Mouse (Mus musculus): ENCODE results near the gene Limch1. TPM values are rescaled to one million over a fixed set of nuclear protein-coding genes. Genes with fewer than 3 reads are reported as not detected.

The Limch1 gene
- polyA plus RNA-seq, 1 experiment from 2014 or later = 37.5 TPM

DNA sequence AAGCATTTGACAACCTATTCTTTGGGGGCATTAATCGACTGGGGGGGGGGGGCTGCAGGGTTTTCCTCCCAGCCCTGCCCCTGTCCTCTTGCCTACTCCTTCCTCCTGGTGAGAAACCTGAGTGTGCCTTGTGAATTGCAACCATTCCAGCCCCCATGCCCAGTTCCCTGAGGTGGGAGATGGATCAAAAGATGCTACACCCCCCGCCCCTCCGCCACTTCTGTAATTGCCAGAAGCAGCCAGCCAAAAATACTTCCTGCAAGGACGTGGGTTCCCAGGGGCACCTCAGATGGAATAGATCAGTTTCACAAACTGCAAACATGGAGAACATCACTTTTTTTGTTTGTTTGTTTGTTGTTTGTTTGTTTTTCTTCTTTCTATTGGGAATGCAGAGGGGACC, 222.0 kb downstream of the Limch1 start:
- Histone ChIP-seq H3K4me3 (ENCODE audit: low read length) (peak overlapping the region; percentile 28), H3K9ac (replicated peaks; ENCODE audit: low read length) (peak overlapping the region; percentile 45; the same call in 1 of the 2 replicates), H3K4me1 (ENCODE audit: insufficient read depth, low read length) (peaks cover 20% of the 10 kb centered on the region), H3K4me2 (replicated peaks; ENCODE audit: low read depth, low read length) (peak overlapping the region; percentile 52), H3K27ac (ENCODE audit: low read length) (peak overlapping the region; percentile 64), H3K36me3 (ENCODE audit: insufficient read depth, low read length) (no peaks in the 10 kb centered on the region), H3K27me3 (ENCODE audit: insufficient read depth, low read length) (no peaks in the 10 kb centered on the region), H3K9me3 (ENCODE audit: low read length) (no peaks in the 10 kb centered on the region)
- ATAC-seq (ENCODE audit: low FRiP score, low TSS enrichment) = no peak
- WGBS = 26% methylated on average over 4 of the region's 4 CpGs

DNA sequence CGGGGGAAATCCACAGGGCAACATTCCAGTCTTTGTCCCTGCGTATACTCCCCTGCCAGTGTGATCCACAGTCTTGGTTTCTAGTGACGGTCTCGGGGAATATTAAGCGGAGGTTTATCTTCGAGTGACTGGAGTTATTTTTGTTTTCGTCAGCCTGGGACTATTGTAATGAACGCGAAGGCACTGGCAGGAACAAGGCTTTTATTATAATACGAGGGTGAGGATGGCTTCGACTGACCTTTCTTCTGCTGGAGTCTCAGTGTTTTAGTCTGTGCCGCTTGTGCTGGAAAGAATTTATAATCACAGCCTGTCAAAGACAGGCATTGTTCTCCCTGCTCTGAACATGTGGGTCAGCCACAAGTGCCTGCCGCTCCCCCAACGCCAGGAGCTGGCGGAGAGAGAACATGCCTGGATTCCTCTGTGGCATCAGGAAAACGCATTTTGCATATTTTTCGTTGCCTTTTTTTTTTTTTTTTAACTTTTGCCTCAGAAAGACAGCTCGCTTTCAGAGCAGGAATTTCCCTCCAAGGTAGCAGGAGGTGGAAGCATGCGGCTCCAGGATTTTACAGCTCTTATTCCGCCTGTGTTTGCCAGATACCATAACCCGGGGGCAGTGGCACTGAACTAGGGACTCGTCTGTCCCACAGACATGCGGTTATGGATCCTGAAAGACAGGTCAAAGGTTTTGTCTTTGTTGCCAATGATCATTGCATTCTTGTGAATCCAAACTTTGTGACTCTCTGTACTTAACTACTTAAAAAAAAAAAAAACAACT, 222.6 kb downstream of the Limch1 start:
- Histone ChIP-seq H3K4me2 (replicated peaks; ENCODE audit: low read depth, low read length) (peak overlapping the region; percentile 52), H3K4me1 (ENCODE audit: insufficient read depth, low read length) (peaks cover 20% of the 10 kb centered on the region), H3K27me3 (ENCODE audit: insufficient read depth, low read length) (no peaks in the 10 kb centered on the region), H3K9me3 (ENCODE audit: low read length) (no peaks in the 10 kb centered on the region), H3K27ac (ENCODE audit: low read length) (peak overlapping the region; percentile 64), H3K36me3 (ENCODE audit: insufficient read depth, low read length) (no peaks in the 10 kb centered on the region), H3K9ac (replicated peaks; ENCODE audit: low read length) (peak overlapping the region; percentile 45), H3K4me3 (ENCODE audit: low read length) (peak overlapping the region; percentile 28)
- ATAC-seq (ENCODE audit: low FRiP score, low TSS enrichment) = peak; percentile 72; the same call in 1 of the 2 replicates
- 5% methylated on average over 23 of the region's 23 CpGs for WGBS

- Histone ChIP-seq H3K9ac (replicated peaks; ENCODE audit: low read length) (no peak overlapping the region), H3K27ac (ENCODE audit: low read length) (no peak overlapping the region), H3K4me2 (replicated peaks; ENCODE audit: low read depth, low read length) (peak overlapping the region; percentile 52), H3K4me1 (ENCODE audit: insufficient read depth, low read length) (peaks cover 20% of the 10 kb centered on the region), H3K4me3 (ENCODE audit: low read length) (no peak overlapping the region), H3K9me3 (ENCODE audit: low read length) (no peaks in the 10 kb centered on the region), H3K36me3 (ENCODE audit: insufficient read depth, low read length) (no peaks in the 10 kb centered on the region), H3K27me3 (ENCODE audit: insufficient read depth, low read length) (no peaks in the 10 kb centered on the region)
- 55% methylated on average over 19 of the region's 19 CpGs for WGBS
- peak; percentile 57; the same call in 1 of the 2 replicates for ATAC-seq (ENCODE audit: low FRiP score, low TSS enrichment)
Measured at GRCm38 (mm10) chr5:66968925-66969711, 223.5 kb downstream of the Limch1 start.

GRCm38 (mm10) chr5:66975621-66976020, 230.0 kb downstream of the Limch1 start:
- H3K9ac ChIP-seq (replicated peaks; ENCODE audit: low read length) = no peak overlapping the region
- no peak overlapping the region for H3K4me3 ChIP-seq (ENCODE audit: low read length)
- peaks cover 7% of the 10 kb centered on the region; the same call in 1 of the 2 replicates for H3K4me1 ChIP-seq (ENCODE audit: insufficient read depth, low read length)
- ATAC-seq (ENCODE audit: low FRiP score, low TSS enrichment) = no peak
- no peak overlapping the region for H3K27ac ChIP-seq (ENCODE audit: low read length)
- no peaks in the 10 kb centered on the region for H3K27me3 ChIP-seq (ENCODE audit: insufficient read depth, low read length)
- H3K9me3 ChIP-seq (ENCODE audit: low read length) = no peaks in the 10 kb centered on the region
- WGBS = 76% methylated on average over 8 of the region's 8 CpGs
- H3K4me2 ChIP-seq (replicated peaks; ENCODE audit: low read depth, low read length) = no peak overlapping the region
- H3K36me3 ChIP-seq (ENCODE audit: insufficient read depth, low read length) = peaks cover 4% of the 10 kb centered on the region; the same call in 1 of the 2 replicates

DNA sequence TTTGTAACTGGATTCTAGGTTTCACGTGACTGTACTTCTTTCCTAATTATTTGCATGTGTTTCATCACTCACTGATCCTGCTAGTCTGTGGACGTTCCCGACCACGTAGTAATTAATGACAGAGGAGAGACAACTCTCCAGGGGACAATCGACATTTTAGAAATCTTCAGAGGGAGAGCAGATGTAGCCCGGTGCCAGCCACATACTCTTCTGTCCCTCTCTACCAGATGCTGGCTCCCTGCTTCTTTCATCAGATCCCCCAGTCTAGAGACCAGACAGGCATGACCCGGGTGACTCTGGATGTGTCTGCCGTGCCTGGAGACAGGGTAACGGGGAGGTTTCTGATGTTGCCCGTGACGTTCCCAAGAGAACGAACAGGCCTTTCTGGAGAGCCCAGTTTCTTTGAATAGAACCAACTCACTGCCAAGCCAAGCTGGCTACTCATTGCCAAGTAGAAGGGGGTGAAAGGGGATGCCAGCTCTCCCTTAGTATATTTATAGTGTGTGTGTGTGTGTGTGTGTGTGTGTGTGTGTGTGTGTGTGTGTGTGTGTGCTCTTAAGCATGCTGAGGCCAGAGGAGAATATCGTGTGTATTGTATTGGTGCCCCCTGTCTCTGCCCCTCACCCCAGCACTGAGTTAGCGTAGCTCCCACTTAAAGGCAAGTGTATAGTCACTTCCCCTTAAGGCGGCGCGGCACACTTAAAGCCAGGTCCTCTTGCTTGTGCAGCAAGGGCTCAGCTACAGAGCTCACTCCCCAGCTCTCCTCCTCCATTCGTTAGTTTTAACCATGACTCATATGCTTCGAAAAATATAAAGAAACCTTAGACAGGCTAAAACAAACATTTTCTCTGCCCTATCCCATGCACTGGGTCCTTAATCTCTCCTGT, 233.9 kb downstream of the Limch1 start:
- Histone ChIP-seq H3K4me2 (replicated peaks; ENCODE audit: low read depth, low read length) (no peak overlapping the region), H3K27me3 (ENCODE audit: insufficient read depth, low read length) (no peaks in the 10 kb centered on the region), H3K36me3 (ENCODE audit: insufficient read depth, low read length) (no peaks in the 10 kb centered on the region), H3K4me1 (ENCODE audit: insufficient read depth, low read length) (peaks cover 7% of the 10 kb centered on the region; the same call in 1 of the 2 replicates), H3K9ac (replicated peaks; ENCODE audit: low read length) (no peak overlapping the region), H3K4me3 (ENCODE audit: low read length) (no peak overlapping the region), H3K27ac (ENCODE audit: low read length) (no peak overlapping the region), H3K9me3 (ENCODE audit: low read length) (no peaks in the 10 kb centered on the region)
- ATAC-seq (ENCODE audit: low FRiP score, low TSS enrichment) = no peak
- 54% methylated on average over 19 of the region's 19 CpGs for WGBS

GRCm38 (mm10) chr5:66980862-66981261, 235.2 kb downstream of the Limch1 start:
- H3K4me1 ChIP-seq (ENCODE audit: insufficient read depth, low read length) = peaks cover 7% of the 10 kb centered on the region; the same call in 1 of the 2 replicates
- H3K9me3 ChIP-seq (ENCODE audit: low read length) = no peaks in the 10 kb centered on the region
- H3K27ac ChIP-seq (ENCODE audit: low read length) = no peak overlapping the region
- no peaks in the 10 kb centered on the region for H3K27me3 ChIP-seq (ENCODE audit: insufficient read depth, low read length)
- H3K4me3 ChIP-seq (ENCODE audit: low read length) = no peak overlapping the region
- ATAC-seq (ENCODE audit: low FRiP score, low TSS enrichment) = no peak
- 91% methylated on average over 4 of the region's 4 CpGs for WGBS
- H3K4me2 ChIP-seq (replicated peaks; ENCODE audit: low read depth, low read length) = no peak overlapping the region
- no peak overlapping the region for H3K9ac ChIP-seq (replicated peaks; ENCODE audit: low read length)
- no peaks in the 10 kb centered on the region for H3K36me3 ChIP-seq (ENCODE audit: insufficient read depth, low read length)

DNA sequence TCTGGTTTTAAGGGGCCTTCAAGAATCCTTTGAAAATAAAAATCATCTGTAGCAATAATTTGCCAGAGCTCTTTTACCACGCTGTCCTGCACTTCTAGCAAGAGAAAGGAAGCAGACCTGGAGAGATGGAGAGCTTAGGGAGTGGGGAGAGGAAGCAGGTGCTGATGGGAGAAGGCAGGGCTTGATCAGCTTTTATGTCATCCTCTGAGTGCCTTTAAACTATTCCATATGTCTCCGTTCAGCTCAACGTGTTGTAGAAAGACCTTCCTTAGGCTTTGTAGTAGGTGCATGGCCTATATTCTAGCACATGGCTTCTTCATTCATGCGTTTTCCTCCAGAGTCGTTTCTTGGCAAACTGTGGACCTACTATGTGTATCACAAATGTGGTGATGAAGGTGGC, 237.5 kb downstream of the Limch1 start:
- no peak for ATAC-seq (ENCODE audit: low FRiP score, low TSS enrichment)

GRCm38 (mm10) chr5:66988926-66989325, 243.3 kb downstream of the Limch1 start:
- Histone ChIP-seq H3K9ac (replicated peaks; ENCODE audit: low read length) (no peak overlapping the region), H3K4me3 (ENCODE audit: low read length) (no peak overlapping the region), H3K36me3 (ENCODE audit: insufficient read depth, low read length) (0 out of 2 replicates have a peak, but pooled peaks cover 7% of the 10 kb centered on the region), H3K4me1 (ENCODE audit: insufficient read depth, low read length) (no peaks in the 10 kb centered on the region), H3K4me2 (replicated peaks; ENCODE audit: low read depth, low read length) (no peak overlapping the region), H3K27me3 (ENCODE audit: insufficient read depth, low read length) (no peaks in the 10 kb centered on the region), H3K9me3 (ENCODE audit: low read length) (no peaks in the 10 kb centered on the region), H3K27ac (ENCODE audit: low read length) (no peak overlapping the region)
- WGBS = 49% methylated on average over 4 of the region's 4 CpGs
- no peak for ATAC-seq (ENCODE audit: low FRiP score, low TSS enrichment)

More for the DNA sequence above, 237.5 kb downstream of the Limch1 start:
- Histone ChIP-seq H3K27ac (ENCODE audit: low read length) (no peak overlapping the region), H3K4me3 (ENCODE audit: low read length) (no peak overlapping the region), H3K4me1 (ENCODE audit: insufficient read depth, low read length) (peaks cover 7% of the 10 kb centered on the region; the same call in 1 of the 2 replicates), H3K36me3 (ENCODE audit: insufficient read depth, low read length) (0 out of 2 replicates have a peak, but pooled peaks cover 7% of the 10 kb centered on the region), H3K27me3 (ENCODE audit: insufficient read depth, low read length) (no peaks in the 10 kb centered on the region), H3K4me2 (replicated peaks; ENCODE audit: low read depth, low read length) (no peak overlapping the region), H3K9ac (replicated peaks; ENCODE audit: low read length) (no peak overlapping the region), H3K9me3 (ENCODE audit: low read length) (no peaks in the 10 kb centered on the region)
- WGBS = 85% methylated on average over 5 of the region's 5 CpGs

DNA sequence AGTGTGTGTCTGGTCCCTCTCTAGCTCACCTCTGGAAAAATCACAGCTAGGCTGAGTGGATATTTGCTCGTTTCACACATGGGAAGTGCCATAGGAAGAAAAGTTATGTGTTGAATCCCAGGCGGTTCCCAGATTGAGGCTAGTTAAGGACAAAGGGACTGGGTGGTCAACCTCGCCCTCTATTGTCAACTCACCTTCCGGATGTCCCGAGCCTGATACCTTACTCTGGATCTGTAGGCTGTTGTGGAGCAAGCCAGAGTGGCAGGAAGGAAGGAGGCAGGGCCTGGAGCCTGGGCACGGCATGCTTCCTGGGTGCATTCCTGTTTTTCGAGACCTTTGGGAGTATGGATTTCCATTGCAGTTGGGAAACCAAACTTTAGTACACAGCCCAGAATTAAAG, 243.9 kb downstream of the Limch1 start:
- no peak overlapping the region for H3K4me3 ChIP-seq (ENCODE audit: low read length)
- no peak for ATAC-seq (ENCODE audit: low FRiP score, low TSS enrichment)
- no peak overlapping the region for H3K4me2 ChIP-seq (replicated peaks; ENCODE audit: low read depth, low read length)
- H3K27me3 ChIP-seq (ENCODE audit: insufficient read depth, low read length) = no peaks in the 10 kb centered on the region
- no peak overlapping the region for H3K9ac ChIP-seq (replicated peaks; ENCODE audit: low read length)
- no peak overlapping the region for H3K27ac ChIP-seq (ENCODE audit: low read length)
- H3K9me3 ChIP-seq (ENCODE audit: low read length) = no peaks in the 10 kb centered on the region
- no peaks in the 10 kb centered on the region for H3K4me1 ChIP-seq (ENCODE audit: insufficient read depth, low read length)
- WGBS = 81% methylated on average over 7 of the region's 7 CpGs
- 0 out of 2 replicates have a peak, but pooled peaks cover 7% of the 10 kb centered on the region for H3K36me3 ChIP-seq (ENCODE audit: insufficient read depth, low read length)
